Mouse (Mus musculus): ENCODE data around the gene Ank2. TPM values are rescaled to one million over a fixed set of nuclear protein-coding genes. Genes with fewer than 3 reads are reported as not detected.
A peak's percentile ranks its signal among the peaks of the same experiment; 100 is the strongest.

The Ank2 gene
- polyA plus RNA-seq, 1 experiment: 52.1 TPM

- no peaks in the 10 kb centered on the region for H3K27me3 ChIP-seq (ENCODE audit: control insufficient read depth, insufficient read depth, low read length)
- no peaks in the 10 kb centered on the region for H3K36me3 ChIP-seq (ENCODE audit: control insufficient read depth, insufficient read depth, low read length)
- no peak for TF ChIP-seq CTCF (IDR thresholded peaks at IDR 0.05; ENCODE audit: control insufficient read depth, insufficient read depth, insufficient replicate concordance, low read depth, low read length)
- TF ChIP-seq POLR2A (IDR thresholded peaks at IDR 0.05; ENCODE audit: control insufficient read depth, low read depth, low read length): no peak
- H3K4me1 ChIP-seq (ENCODE audit: control insufficient read depth, insufficient read depth, low read length): no peaks in the 10 kb centered on the region
- no peak overlapping the region for H3K27ac ChIP-seq (ENCODE audit: control insufficient read depth, insufficient read depth, low read depth, low read length)
- H3K4me3 ChIP-seq (ENCODE audit: control insufficient read depth, low read depth, low read length): no peak overlapping the region
Measured at GRCm38 (mm10) chr3:126946591-126946990, 552.6 kb downstream of the Ank2 start.

- H3K4me1 ChIP-seq (ENCODE audit: control insufficient read depth, insufficient read depth, low read length): no peaks in the 10 kb centered on the region
- TF ChIP-seq POLR2A (IDR thresholded peaks at IDR 0.05; ENCODE audit: control insufficient read depth, low read depth, low read length) (no peak), CTCF (IDR thresholded peaks at IDR 0.05; ENCODE audit: control insufficient read depth, insufficient read depth, insufficient replicate concordance, low read depth, low read length) (no peak)
- no peaks in the 10 kb centered on the region for H3K27me3 ChIP-seq (ENCODE audit: control insufficient read depth, insufficient read depth, low read length)
- H3K4me3 ChIP-seq (ENCODE audit: control insufficient read depth, low read depth, low read length): no peak overlapping the region
- no peak overlapping the region for H3K27ac ChIP-seq (ENCODE audit: control insufficient read depth, insufficient read depth, low read depth, low read length)
- no peaks in the 10 kb centered on the region for H3K36me3 ChIP-seq (ENCODE audit: control insufficient read depth, insufficient read depth, low read length)
Measured at GRCm38 (mm10) chr3:126944838-126945237, 554.3 kb downstream of the Ank2 start.

- Histone ChIP-seq H3K4me1 (ENCODE audit: control insufficient read depth, insufficient read depth, low read length) (no peaks in the 10 kb centered on the region), H3K27ac (ENCODE audit: control insufficient read depth, insufficient read depth, low read depth, low read length) (no peak overlapping the region), H3K36me3 (ENCODE audit: control insufficient read depth, insufficient read depth, low read length) (no peaks in the 10 kb centered on the region), H3K27me3 (ENCODE audit: control insufficient read depth, insufficient read depth, low read length) (no peaks in the 10 kb centered on the region), H3K4me3 (ENCODE audit: control insufficient read depth, low read depth, low read length) (no peak overlapping the region)
- no peak for TF ChIP-seq CTCF (IDR thresholded peaks at IDR 0.05; ENCODE audit: control insufficient read depth, insufficient read depth, insufficient replicate concordance, low read depth, low read length)
- TF ChIP-seq POLR2A (IDR thresholded peaks at IDR 0.05; ENCODE audit: control insufficient read depth, low read depth, low read length): no peak
Measured at GRCm38 (mm10) chr3:126944081-126944480, 555.1 kb downstream of the Ank2 start.

GRCm38 (mm10) chr3:126940452-126940851 lies 558.7 kb downstream of the Ank2 start:
- Histone ChIP-seq H3K27me3 (ENCODE audit: control insufficient read depth, insufficient read depth, low read length) (no peaks in the 10 kb centered on the region), H3K36me3 (ENCODE audit: control insufficient read depth, insufficient read depth, low read length) (no peaks in the 10 kb centered on the region), H3K4me3 (ENCODE audit: control insufficient read depth, low read depth, low read length) (no peak overlapping the region), H3K27ac (ENCODE audit: control insufficient read depth, insufficient read depth, low read depth, low read length) (no peak overlapping the region), H3K4me1 (ENCODE audit: control insufficient read depth, insufficient read depth, low read length) (no peaks in the 10 kb centered on the region)
- TF ChIP-seq POLR2A (IDR thresholded peaks at IDR 0.05; ENCODE audit: control insufficient read depth, low read depth, low read length) (no peak), CTCF (IDR thresholded peaks at IDR 0.05; ENCODE audit: control insufficient read depth, insufficient read depth, insufficient replicate concordance, low read depth, low read length) (no peak)

GRCm38 (mm10) chr3:126931884-126932506 lies 567.2 kb downstream of the Ank2 start:
- H3K4me1 ChIP-seq (ENCODE audit: control insufficient read depth, insufficient read depth, low read length): no peaks in the 10 kb centered on the region
- no peak overlapping the region for H3K27ac ChIP-seq (ENCODE audit: control insufficient read depth, insufficient read depth, low read depth, low read length)
- TF ChIP-seq POLR2A (IDR thresholded peaks at IDR 0.05; ENCODE audit: control insufficient read depth, low read depth, low read length) (no peak), CTCF (IDR thresholded peaks at IDR 0.05; ENCODE audit: control insufficient read depth, insufficient read depth, insufficient replicate concordance, low read depth, low read length) (peak; percentile 30; the same call in 1 of the 2 replicates)
- no peak overlapping the region for H3K4me3 ChIP-seq (ENCODE audit: control insufficient read depth, low read depth, low read length)
- no peaks in the 10 kb centered on the region for H3K27me3 ChIP-seq (ENCODE audit: control insufficient read depth, insufficient read depth, low read length)
- H3K36me3 ChIP-seq (ENCODE audit: control insufficient read depth, insufficient read depth, low read length): no peaks in the 10 kb centered on the region

- no peaks in the 10 kb centered on the region for H3K4me1 ChIP-seq (ENCODE audit: control insufficient read depth, insufficient read depth, low read length)
- no peaks in the 10 kb centered on the region for H3K27me3 ChIP-seq (ENCODE audit: control insufficient read depth, insufficient read depth, low read length)
- H3K4me3 ChIP-seq (ENCODE audit: control insufficient read depth, low read depth, low read length): no peak overlapping the region
- H3K36me3 ChIP-seq (ENCODE audit: control insufficient read depth, insufficient read depth, low read length): no peaks in the 10 kb centered on the region
- no peak overlapping the region for H3K27ac ChIP-seq (ENCODE audit: control insufficient read depth, insufficient read depth, low read depth, low read length)
- TF ChIP-seq CTCF (IDR thresholded peaks at IDR 0.05; ENCODE audit: control insufficient read depth, insufficient read depth, insufficient replicate concordance, low read depth, low read length): no peak
- TF ChIP-seq POLR2A (IDR thresholded peaks at IDR 0.05; ENCODE audit: control insufficient read depth, low read depth, low read length): no peak
Measured at GRCm38 (mm10) chr3:126923575-126924382, 575.4 kb downstream of the Ank2 start.

GRCm38 (mm10) chr3:126921941-126922340 lies 577.2 kb downstream of the Ank2 start:
- no peaks in the 10 kb centered on the region for H3K27me3 ChIP-seq (ENCODE audit: control insufficient read depth, insufficient read depth, low read length)
- no peaks in the 10 kb centered on the region for H3K36me3 ChIP-seq (ENCODE audit: control insufficient read depth, insufficient read depth, low read length)
- H3K27ac ChIP-seq (ENCODE audit: control insufficient read depth, insufficient read depth, low read depth, low read length): no peak overlapping the region
- no peak overlapping the region for H3K4me3 ChIP-seq (ENCODE audit: control insufficient read depth, low read depth, low read length)
- TF ChIP-seq POLR2A (IDR thresholded peaks at IDR 0.05; ENCODE audit: control insufficient read depth, low read depth, low read length) (no peak), CTCF (IDR thresholded peaks at IDR 0.05; ENCODE audit: control insufficient read depth, insufficient read depth, insufficient replicate concordance, low read depth, low read length) (no peak)
- no peaks in the 10 kb centered on the region for H3K4me1 ChIP-seq (ENCODE audit: control insufficient read depth, insufficient read depth, low read length)
